Mouse (Mus musculus) olfactory bulb, adult 2 months (tissue): ENCODE results near the gene Ahnak2.

Experiments
- CTCF ChIP-seq: fragments of 200-500 bp; IDR thresholded peaks from 2 replicates; pipeline ENCODE4 v1.5.1; 2012; ENCODE audit warnings: low read depth, mild to moderate bottlenecking, low read length, moderate library complexity; ENCODE audit not compliant: insufficient read depth
- POLR2A ChIP-seq: fragments of 200-500 bp; IDR thresholded peaks from 2 replicates; pipeline ENCODE4 v1.6.1; 2012; ENCODE audit warnings: mild to moderate bottlenecking, low read depth, low read length, moderate library complexity; ENCODE audit not compliant: insufficient read depth

DNA sequence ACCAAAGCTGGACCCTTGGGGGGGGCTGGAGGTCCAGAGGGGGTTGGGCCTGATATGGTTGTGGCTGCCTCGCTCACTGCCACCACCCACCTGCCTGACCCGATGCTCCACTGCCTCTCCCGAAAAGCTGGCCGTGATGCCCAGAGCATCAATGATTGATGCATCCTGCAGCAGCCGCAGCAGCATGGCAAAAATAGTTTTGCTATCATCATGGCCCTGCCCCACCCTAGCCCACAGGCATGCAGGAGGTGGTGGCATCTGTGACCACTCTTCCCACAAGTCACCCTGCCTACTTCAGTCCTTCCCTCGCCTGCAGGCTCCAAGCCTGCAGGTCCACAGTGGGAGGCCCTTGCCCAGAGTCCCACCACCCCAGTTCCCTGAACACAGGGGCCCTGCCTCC, 3.6 kb upstream of the Ahnak2 start:
- no peak for TF ChIP-seq POLR2A
- no peak for TF ChIP-seq CTCF
